Mouse (Mus musculus) heart, adult 8-10 months (tissue): Measurements from ENCODE around the gene Wwc1. TPM values are rescaled to one million over a fixed set of nuclear protein-coding genes. Genes with fewer than 3 reads are reported as not detected.

Source experiments
- DNase-seq: peaks from one replicate; pipeline ENCODE4 v3.0.0; 2022; ENCODE audit warnings: low spot score
- total RNA-seq, 4 experiments: library from RNA; stranded (reverse); gene quantifications; 2 replicates each; pipeline ENCODE4 v1.2.4; 2022

Wwc1 gene
- total RNA-seq, 4 experiments from 2014 or later = 0.92 to 2.2 (median 1.6) TPM

- no peak for DNase-seq
Observed at GRCm38 (mm10) chr11:35973135-35973534, 7.2 kb downstream of the Wwc1 start.

GRCm38 (mm10) chr11:35972270-35972931 is 7.9 kb downstream of the Wwc1 start:
- DNase-seq = no peak

- DNase-seq = no peak
Observed at GRCm38 (mm10) chr11:35970806-35971705, 9.3 kb downstream of the Wwc1 start.

- DNase-seq = no peak
Observed at GRCm38 (mm10) chr11:35968291-35968690, 12.0 kb downstream of the Wwc1 start.

DNA sequence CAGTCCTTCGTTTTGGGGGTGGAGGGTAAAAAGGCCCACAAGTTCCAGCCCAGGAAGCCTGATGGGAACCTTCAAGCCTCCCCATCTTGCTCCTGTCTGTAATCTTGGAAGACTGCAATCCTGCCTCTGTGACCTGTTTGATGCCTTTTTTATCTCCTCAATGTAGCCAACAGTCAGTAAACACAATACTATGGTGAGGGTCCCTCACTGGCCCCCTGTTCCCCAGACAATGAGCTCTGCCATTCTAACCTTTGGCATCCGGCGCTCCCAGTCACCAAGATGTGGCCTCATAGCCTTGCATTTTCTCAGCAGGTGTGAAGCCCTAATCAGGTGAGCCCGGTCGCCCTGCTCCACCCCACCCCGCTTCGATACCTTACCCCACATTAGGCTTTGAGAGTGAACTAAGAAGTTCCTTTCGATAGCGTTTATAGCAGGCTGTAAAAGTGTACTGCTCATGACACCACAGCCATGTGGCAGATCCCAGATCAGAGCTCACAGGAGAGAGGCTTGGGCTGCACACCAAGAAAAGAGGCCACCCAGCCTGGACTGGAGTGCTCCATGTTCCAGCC is 16.3 kb downstream of the Wwc1 start:
- no peak for DNase-seq

GRCm38 (mm10) chr11:35963554-35963953 is 16.8 kb downstream of the Wwc1 start:
- DNase-seq = no peak

DNA sequence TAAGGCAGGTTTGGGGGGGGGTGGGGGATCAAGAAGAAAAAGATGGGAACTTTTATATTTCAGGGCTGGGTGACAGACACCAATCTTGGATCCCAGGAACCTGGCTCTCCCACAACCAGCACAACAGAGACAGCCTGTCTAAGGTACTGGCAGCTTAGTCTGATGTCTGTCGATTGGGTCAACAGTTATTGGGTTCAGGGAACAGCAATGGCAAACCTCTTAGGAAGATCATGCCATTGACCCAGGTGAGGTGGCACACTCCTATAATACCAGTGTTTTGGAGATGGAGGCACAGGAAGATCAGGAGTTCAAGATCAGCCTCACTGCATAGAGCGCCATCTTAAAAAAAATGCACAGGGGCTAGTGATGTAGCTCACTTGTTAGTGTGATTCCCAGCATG is 17.9 kb downstream of the Wwc1 start:
- DNase-seq = no peak

GRCm38 (mm10) chr11:35959270-35959669 is 21.1 kb downstream of the Wwc1 start:
- no peak for DNase-seq

DNA sequence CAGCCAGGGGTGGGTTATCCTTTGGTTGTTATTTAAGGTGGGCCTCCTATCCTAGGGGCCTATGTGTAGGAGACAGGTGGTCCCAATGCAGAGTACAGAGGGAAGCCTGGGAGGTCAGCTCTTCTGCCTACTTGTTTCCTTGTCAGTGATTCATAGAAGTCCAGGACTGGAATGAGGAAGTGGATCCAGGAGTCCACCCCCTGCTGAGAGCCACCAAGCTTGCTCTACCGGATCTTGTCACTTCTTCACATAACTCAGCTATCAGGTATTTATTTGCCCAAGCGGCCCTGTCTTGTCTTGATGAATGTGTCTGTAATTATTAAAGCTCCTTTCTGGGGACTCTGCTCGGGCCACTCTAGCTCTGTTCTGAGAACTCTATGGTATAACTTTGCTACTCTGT is 24.8 kb downstream of the Wwc1 start:
- no peak for DNase-seq

DNA sequence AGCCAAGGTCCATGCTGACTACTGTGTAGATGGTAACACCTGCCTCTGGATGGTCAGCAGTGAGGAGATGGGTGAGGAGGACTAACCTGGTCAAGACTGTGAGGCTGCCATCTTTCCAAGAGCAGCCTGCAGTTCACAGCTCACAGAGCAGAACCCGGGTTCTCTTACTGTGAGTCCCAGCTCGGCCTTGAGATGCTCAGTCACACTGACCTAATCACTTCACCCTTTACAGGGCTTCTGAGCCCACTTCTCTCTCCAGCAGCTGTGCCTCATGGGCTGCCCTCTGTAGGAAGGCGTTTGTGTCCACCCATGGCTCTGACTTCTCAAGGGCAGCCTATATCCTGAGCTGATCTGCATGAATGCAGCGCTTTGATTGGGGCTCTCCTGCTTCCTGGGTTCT is 27.1 kb downstream of the Wwc1 start:
- DNase-seq = no peak

GRCm38 (mm10) chr11:35951727-35952065 is 28.6 kb downstream of the Wwc1 start:
- no peak for DNase-seq

GRCm38 (mm10) chr11:35951058-35951726 is 29.1 kb downstream of the Wwc1 start:
- DNase-seq = no peak

DNA sequence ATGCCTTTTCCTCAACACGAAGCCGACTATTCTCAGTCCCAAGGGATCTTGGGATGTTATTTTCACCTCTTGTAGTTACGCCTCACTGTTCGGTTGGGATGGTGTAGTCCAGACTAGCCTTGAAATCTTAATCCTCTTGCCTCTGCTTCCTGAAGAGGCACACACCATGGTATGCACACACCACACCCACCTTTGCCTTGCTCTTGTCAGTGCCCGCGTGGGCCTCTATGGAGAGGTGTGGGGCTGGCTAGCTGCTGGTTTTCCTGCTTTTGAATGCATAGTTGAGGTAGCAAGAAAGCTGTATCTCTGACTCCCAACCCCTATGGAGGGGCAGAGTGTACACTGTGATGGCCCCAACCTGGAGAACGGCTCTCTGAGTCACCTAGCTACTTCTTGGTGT is 29.9 kb downstream of the Wwc1 start:
- DNase-seq = no peak

DNA sequence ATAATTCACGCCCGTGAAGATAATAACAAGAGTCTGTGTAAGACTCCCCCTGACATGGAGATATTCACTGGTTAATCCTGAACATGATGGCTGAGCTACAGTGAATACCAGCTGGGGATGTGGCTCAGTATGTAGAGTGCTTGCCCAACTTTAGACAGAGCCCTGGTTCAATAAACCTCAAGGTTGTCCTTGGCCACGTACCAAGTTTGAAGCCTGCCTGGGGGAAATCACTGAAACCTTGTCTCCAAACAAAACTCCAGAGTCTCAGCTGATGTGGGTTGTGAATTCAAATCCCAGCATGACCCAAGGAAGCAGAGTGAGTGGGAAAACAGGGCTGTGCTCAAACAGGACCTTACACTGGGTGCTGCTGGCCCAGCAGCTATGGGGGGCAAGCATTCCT is 30.3 kb downstream of the Wwc1 start:
- DNase-seq = no peak

GRCm38 (mm10) chr11:35948457-35948881 is 31.9 kb downstream of the Wwc1 start:
- no peak for DNase-seq

- DNase-seq = no peak
Observed at GRCm38 (mm10) chr11:35947944-35948343, 32.4 kb downstream of the Wwc1 start.

DNA sequence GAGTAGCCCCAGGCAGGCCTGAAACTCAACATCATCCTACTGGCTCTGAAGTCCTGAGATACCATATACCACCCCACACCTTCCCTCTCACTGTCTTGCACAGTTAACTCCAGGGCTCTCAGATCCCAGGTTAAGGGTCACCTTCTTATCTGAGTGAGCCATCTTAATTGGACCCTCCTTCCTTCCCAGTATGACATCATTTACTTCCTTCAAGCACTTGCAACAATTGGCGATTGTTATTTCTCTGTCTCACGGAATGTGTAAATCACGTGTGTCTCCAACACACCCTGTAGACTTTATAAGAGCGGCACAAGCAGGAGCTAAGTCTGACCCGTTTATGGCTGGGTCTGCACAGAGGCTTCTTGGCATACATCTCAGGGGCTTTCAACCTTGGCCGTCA is 35.1 kb downstream of the Wwc1 start:
- DNase-seq = no peak

- DNase-seq = no peak
Observed at GRCm38 (mm10) chr11:35941641-35942040, 38.7 kb downstream of the Wwc1 start.

- no peak for DNase-seq
Observed at GRCm38 (mm10) chr11:35941064-35941463, 39.3 kb downstream of the Wwc1 start.

- no peak for DNase-seq
Observed at GRCm38 (mm10) chr11:35938790-35939385, 41.4 kb downstream of the Wwc1 start.

DNA sequence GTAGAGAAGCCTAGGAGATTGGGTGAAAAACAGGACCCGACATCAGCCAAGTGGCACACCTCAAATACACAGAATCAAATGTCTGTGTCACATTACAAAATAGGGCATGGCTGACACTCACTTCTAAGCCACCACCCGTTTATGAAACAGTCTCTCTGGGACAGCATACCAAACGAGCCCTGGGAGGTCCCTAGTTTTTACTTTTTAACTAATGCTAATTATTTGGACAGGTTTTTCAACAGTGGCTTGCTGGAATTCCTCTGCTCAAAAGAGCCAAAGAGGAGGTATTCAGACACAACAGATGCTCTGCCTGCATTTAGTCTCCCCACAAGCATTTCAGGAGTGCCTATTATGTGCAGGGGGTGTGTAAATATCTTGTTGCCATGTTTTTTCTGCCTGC is 44.7 kb downstream of the Wwc1 start:
- DNase-seq = no peak

GRCm38 (mm10) chr11:35935133-35935532 is 45.2 kb downstream of the Wwc1 start:
- DNase-seq = no peak
